Mouse (Mus musculus): ENCODE results near the gene Plod2.

- TF ChIP-seq HCFC1 (IDR thresholded peaks at IDR 0.05; ENCODE audit: borderline replicate concordance, insufficient read depth, low read length) (no peak), ZNF384 (IDR thresholded peaks at IDR 0.05; ENCODE audit: low read depth, low read length) (no peak), CHD2 (IDR thresholded peaks at IDR 0.05; ENCODE audit: low read depth, low read length) (no peak), ZC3H11A (IDR thresholded peaks at IDR 0.05; ENCODE audit: borderline replicate concordance, low read depth, low read length) (no peak)
Observed at GRCm38 (mm10) chr9:92595296-92595695, 53.3 kb downstream of the Plod2 start.
